Comparison of ENCODE assay signal across 8 mouse cellular contexts in genomic region chr2:156180094-156180821, GRCm38 (mm10). TPM values are rescaled to one million over a fixed set of nuclear protein-coding genes. Genes with fewer than 3 reads are reported as not detected.
A peak's percentile ranks its signal among the peaks of the same experiment; 100 is the strongest.
DNase-seq lines count a peak whose midpoint lies in the region; ATAC-seq lines count a peak whose summit lies in the region.

Gene Rbm39 (minus strand): TSS chr2:156180238.

- H3K27ac ChIP-seq in hindbrain, embryonic 13.5 days: peak within 1 kb of the TSS; percentile 99

- peaks cover 32% of the 10 kb centered on the region for H3K4me1 ChIP-seq in hindbrain, embryonic 13.5 days (replicated peaks)

- peaks cover 16% of the 10 kb centered on the region for H3K36me3 ChIP-seq in hindbrain, embryonic 13.5 days

- H3K27me3 ChIP-seq in hindbrain, embryonic 13.5 days: no peaks in the 10 kb centered on the region

- H3K9me3 ChIP-seq in hindbrain, embryonic 13.5 days: no peaks in the 10 kb centered on the region

- H3K4me3 ChIP-seq in hindbrain, embryonic 13.5 days: peak within 1 kb of the TSS; percentile 96

- H3K4me2 ChIP-seq in hindbrain, embryonic 13.5 days: peak within 1 kb of the TSS; percentile 77

- peak; percentile 100 for DNase-seq in NIH3T3 (ENCODE audit: low read depth)
- peak; percentile 100 for DNase-seq in cerebellum, postnatal 10 days
- DNase-seq in frontal cortex, postnatal 14 days (ENCODE audit: low spot score in 2 of 2): peak; percentile 100
- DNase-seq in layer of hippocampus, postnatal 25 days (ENCODE audit: extremely low spot score in 1 of 2, low spot score in 1 of 2): peak; percentile 100
- DNase-seq in lung, postnatal 25 days (ENCODE audit: low spot score): peak; percentile 100
- DNase-seq in retina, embryonic 14.5 days (ENCODE audit: low spot score): peak; percentile 100
- peak; percentile 99 for DNase-seq in thymus, postnatal 4 days

- under 1% methylated on average over 47 of the region's 47 CpGs for WGBS in hindbrain, embryonic 13.5 days

- H3K9ac ChIP-seq in hindbrain, embryonic 13.5 days: peak within 1 kb of the TSS; percentile 100

- ATAC-seq in hindbrain, embryonic 13.5 days (ENCODE audit: low FRiP score): peak; percentile 98

RNA-seq across cellular contexts. Expression of gene Rbm39, which starts in this region (rescaled TPM):
- polyA plus RNA-seq in hindbrain, embryonic 13.5 days (2015; fragmentation: Nextera tagmentation; extraction: Ambion mirVana): 563 and 565 TPM in 2 replicates
- 100 to 1,000 TPM; 275 to 354 TPM for total RNA-seq in layer of hippocampus, postnatal 25 days (2021)

Comparison
In these comparisons a context has a peak if more than half of its experiments do, and no peak if none do; other contexts are left out.
1. Peak in every context shown above with its lines: DNase-seq, ATAC-seq, H3K4me3 ChIP-seq and H3K27ac ChIP-seq.